Mouse (Mus musculus) activated CD4-positive, CD25-positive, alpha-beta regulatory T cell (primary cell): ENCODE measurements around the gene Il17c. TPM values are rescaled to one million over a fixed set of nuclear protein-coding genes. Genes with fewer than 3 reads are reported as not detected.

Experiments used
- polyA plus RNA-seq, 2 experiments: library from polyadenylated mRNA; unstranded; fragments of 100-300 nt; shearing (Covaris generic); gene quantifications; one replicate each; pipeline ENCODE4 v1.2.1; 2017

Il17c gene
- polyA plus RNA-seq, result under 1 TPM; 0.54 to 0.58 TPM

DNA sequence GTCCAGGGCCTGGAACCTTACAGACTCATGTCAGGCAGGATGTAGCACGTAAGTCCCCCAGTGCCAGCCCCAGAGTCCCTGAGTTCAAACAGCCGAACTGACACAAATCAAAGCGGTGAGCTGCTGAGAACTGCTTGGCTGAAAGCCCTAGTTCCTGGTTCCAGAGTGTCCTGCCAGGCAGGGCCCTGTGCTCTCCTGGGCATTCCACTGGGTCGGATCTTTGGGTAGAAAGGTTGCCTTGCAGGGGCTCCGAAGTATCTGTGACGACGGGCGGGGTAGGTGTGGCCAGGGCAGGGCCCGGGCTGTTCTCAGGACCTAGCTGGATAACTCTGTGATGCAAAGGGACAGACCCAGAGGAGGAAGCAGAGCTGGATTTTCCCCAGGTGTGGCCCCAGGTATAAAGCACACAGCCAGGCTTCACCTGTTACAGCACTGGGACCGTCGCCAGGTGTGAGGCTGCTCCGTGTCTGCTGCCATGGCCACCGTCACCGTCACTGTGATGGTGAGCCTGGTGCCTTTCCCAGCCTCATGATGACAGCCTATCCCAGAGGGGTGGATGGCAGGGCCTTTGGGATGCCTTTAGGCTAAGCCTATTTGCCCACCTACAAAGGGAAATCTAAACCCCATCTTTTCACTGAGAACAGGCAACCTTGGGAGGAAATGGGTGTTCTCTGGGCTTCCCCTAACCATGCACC lies at the start of gene Il17c:
Gene Il17c, plus strand, starts transcription at position 645 of the 695 bp plus-strand sequence.

DNA sequence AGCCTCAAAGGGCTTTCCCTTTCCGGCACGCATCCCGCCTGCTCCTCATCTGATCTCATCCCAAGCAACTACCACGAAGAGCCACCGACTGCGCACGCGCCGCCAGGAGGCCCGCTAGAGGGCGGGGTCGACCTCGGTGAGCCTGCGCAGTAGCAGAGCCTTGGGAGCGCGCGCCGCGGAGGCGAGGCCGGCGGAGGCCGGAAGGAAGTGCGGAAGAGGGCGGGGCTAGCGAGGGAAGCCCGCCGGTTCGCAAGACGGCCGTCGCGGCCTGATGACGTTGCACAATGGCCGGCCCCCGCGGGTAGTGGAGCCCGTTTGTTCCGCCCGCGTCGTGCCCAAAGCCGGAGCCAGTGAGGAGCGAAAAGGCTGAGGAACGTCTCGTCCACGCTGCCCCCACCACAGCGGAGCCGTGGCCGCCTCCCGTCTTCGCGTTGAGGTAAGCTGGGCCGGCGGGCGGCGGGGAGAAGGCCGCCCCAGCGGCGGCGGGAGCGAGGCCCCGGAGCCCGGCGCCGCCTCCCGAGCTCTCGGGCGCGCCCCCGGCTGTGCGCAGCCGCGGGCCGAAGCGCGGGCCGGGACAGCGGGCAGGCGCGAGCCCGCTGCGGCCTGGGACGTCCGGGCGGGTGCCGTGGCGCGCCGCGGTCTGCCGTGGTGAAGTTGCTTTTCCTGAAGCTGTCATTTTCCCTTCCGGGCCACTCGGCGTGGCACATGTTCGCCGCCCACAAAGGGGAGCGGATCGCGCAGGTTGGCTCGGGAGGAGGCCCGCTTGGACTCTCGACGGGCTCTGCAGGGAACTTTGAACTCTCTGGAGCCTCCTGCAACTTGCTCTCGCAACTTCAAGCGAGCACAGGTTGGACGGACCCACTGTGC lies 45.2 kb upstream of the Il17c start, which contains the start of gene Zc3h18:
Gene Zc3h18, plus strand, starts transcription at position 245 of the 867 bp plus-strand sequence.

DNA sequence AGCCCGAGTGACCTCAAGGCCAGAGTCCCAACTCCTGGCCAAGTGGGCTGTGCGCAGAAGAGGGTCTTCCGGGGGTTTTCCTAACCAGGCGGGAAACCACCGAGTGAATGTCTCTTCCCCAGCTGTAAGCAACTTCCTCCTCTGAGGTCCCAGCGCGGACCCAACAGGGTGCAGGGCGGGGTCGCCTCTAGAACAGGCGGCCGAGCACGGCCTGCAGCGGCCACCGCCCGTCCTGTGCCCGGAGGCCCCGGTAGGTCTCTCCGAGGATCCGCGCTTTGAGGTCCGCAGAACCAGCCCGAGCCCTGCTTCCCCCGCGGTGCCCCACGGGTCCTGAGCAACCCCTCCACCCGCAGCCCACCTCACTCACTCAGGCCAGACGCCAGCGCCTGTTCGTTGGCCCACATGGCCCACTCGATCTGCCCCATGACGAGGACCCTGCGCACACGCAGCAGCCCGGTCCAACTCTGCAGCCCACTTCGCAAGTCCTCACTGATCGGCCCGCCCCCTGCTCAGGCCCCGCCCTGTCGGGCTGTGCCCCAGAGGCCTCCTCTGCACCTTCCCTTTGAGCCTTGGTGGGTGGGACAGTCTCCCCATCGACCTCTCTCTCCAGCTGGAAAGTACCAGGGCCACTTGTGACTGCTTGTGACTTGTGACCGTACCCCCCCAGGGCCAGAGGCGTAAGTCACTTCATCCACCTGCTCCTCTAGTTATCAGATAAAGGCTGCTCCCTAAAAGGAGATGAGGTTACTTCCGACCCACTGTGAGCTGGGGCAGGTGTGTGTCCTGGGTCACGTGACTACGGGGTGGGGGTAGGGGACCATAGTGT lies 10.8 kb downstream of the Il17c start, which contains the start of gene Cyba:
Gene Cyba, minus strand, starts transcription at position 488 of the 826 bp plus-strand sequence.

DNA sequence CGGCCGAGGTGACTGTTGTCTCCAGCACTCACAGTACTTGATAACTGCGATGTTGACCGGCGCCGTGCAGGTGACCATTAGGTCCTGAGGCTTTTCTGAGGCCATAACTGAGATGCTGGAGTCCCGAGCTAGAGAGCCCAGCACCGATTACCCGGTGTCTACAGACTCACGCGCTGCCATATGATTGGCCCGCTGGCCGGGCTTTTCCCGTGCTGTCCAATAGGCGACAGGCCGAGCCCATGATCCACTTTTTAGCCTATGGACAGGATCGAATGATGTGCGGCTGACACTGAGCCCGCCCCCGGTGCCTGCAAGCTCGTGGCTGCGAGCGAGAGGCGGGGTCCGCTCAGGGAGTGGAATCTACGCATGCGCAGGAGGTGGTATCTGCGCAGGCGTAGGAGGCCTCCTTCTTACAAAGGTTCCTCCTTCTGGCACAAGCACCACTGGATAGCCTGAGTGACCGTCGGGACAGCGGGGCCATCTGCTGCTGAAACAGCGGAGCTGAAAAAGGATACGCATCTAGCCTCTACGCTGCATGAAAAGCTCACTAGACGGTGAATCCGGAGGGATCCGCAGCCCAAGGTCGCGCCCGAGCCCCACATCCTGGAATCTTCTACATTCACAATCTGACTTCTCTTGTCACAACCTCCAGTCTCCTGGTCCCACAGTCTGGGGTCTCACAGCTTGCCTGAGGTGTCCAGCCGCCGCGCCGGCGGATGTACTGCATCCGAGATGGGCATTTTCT lies 21.6 kb downstream of the Il17c start, which contains the start of gene Mvd:
Gene Mvd, minus strand, starts transcription at position 161 of the 745 bp plus-strand sequence.

DNA sequence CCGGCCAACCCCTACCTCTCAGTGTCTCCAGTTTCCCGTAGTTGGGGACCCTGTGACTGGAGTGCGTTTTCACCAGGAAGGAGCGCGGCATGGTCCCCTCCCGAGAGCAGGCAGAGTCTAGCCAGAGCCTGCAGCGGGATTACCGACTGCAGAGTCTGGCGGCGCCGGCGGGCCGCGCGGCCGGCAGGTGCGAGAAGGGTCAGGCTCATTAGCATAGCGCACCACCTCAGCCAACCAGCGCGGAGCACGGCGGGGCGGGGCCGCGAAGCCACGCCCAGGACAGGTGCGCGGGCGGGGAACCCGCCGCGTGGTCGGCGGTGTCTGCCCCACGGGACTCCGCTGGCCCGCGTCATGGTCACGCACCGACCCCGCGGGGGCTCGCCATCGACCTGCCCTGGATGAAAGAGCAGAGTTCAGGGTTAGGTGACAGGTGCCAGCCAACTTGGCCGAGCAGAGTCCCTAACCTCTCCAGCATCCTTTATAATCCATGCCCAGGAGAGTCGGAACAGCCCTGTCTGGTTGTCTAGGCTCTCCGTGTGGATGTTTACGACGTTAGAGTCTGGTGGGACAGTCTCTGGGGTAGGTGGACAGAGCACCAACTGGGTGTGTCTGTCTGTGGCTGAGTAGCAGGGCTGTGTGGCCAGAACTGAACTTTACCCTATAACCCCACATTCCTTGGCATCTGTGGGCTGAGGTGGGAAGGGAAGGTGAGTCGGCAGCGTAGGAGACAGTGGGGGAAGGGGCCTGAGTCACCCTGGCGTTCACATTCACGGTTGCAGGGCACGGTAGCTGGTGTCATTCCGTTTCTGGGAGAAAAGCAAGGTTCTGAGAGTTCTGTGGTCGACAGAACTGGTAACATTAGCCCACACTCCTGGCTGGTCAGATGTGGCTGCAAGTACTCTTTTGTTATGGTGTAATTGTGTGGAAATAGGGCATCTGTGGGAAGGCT lies 39.0 kb downstream of the Il17c start, which contains the start of gene Snai3:
Gene Snai3, minus strand, starts transcription at position 210 of the 949 bp plus-strand sequence.

Other genes with a start within 250 kb of the Il17c start
- gene Zfpm1, start 139.9 kb upstream of the Il17c start, polyA plus RNA-seq, result 10 to 100 TPM; 31.6 to 35.1 TPM
- under 1 TPM in 1 of 2 experiments, not detected in 1; 0.26 TPM for gene Trhr2, start 61.3 kb upstream of the Il17c start, polyA plus RNA-seq
- gene Zc3h18, start 45.4 kb upstream of the Il17c start, polyA plus RNA-seq, result 10 to 100 TPM; 32.9 to 46.8 TPM
- gene Cyba, start 10.9 kb downstream of the Il17c start, polyA plus RNA-seq, result 1,000 to 10,000 TPM in 1 of 2 experiments, 100 to 1,000 TPM in 1; 815 to 1,144 TPM
- gene Mvd, start 21.4 kb downstream of the Il17c start, polyA plus RNA-seq, result 10 to 100 TPM; 18.2 to 22.0 TPM
- gene Snai3, start 38.7 kb downstream of the Il17c start, polyA plus RNA-seq, result 1 to 10 TPM; 5.3 to 6.0 TPM
- 100 to 1,000 TPM; 135 to 165 TPM for gene Rnf166, start 54.0 kb downstream of the Il17c start, polyA plus RNA-seq
- gene Ctu2, start 54.1 kb downstream of the Il17c start, polyA plus RNA-seq, result 10 to 100 TPM; 59.4 to 89.7 TPM
- gene Piezo1, start 129.3 kb downstream of the Il17c start, polyA plus RNA-seq, result 10 to 100 TPM in 1 of 2 experiments, 1 to 10 TPM in 1; 3.8 to 18.3 TPM
- gene Cdt1, start 146.0 kb downstream of the Il17c start, polyA plus RNA-seq, result 10 to 100 TPM; 18.4 to 32.8 TPM
- gene Aprt, start 154.9 kb downstream of the Il17c start, polyA plus RNA-seq, result 100 to 1,000 TPM; 210 to 270 TPM
- 10 to 100 TPM; 15.8 to 16.0 TPM for gene Galns, start 189.4 kb downstream of the Il17c start, polyA plus RNA-seq
- 10 to 100 TPM; 47.4 to 54.6 TPM for gene Trappc2l, start 189.6 kb downstream of the Il17c start, polyA plus RNA-seq
- gene Pabpn1l, start 200.7 kb downstream of the Il17c start, polyA plus RNA-seq, result not detected